Mouse (Mus musculus) macrophage (primary cell): ENCODE results near the gene Ptpn21. TPM values are rescaled to one million over a fixed set of nuclear protein-coding genes. Genes with fewer than 3 reads are reported as not detected.
A peak's percentile ranks its signal among the peaks of the same experiment; 100 is the strongest.

Experiments
- H3K27ac ChIP-seq: fragments of 350-480 bp; formaldehyde crosslinking; 2 replicates; pipeline ENCODE4 v1.9.0; 2021
- H3K36me3 ChIP-seq: fragments of 350-480 bp; formaldehyde crosslinking; 2 replicates; pipeline ENCODE4 v1.9.0; 2021; ENCODE audit errors: inconsistent target
- H3K4me3 ChIP-seq: fragments of 350-480 bp; formaldehyde crosslinking; 2 replicates; pipeline ENCODE4 v1.9.0; 2021; ENCODE audit errors: inconsistent target
- H3K79me2 ChIP-seq: fragments of 350-480 bp; formaldehyde crosslinking; 2 replicates; pipeline ENCODE4 v1.9.0; 2021; ENCODE audit errors: inconsistent target
- WGBS: methylation state at CpG from one replicate; pipeline ENCODE4 v1.1.7; 2026; ENCODE audit warnings: inconsistent platforms; ENCODE audit not compliant: missing documents; 5-methylcytosine and 5-hydroxymethylcytosine counted together
- polyA plus RNA-seq: library from polyadenylated mRNA; stranded (reverse); fragments of 250-400 nt; gene quantifications from 3 replicates; pipeline ENCODE4 v1.2.4, GENCODE M21; 2018; ENCODE audit warnings: inconsistent platforms
- total RNA-seq, 78 experiments: library from RNA; depleted of rRNA; stranded (reverse); fragments of 250-400 nt; gene quantifications; 1 replicate in 9 of 78; 2 replicates in 24 of 78; 3 replicates in 43 of 78; 4 replicates in 2 of 78; pipeline ENCODE4 v1.2.4; 2018; ENCODE audit warnings: inconsistent platforms in 56 of 78

Ptpn21 gene
- 10 to 100 TPM in 13 of 26 experiments, 1 to 10 TPM in 13; 1.2 to 30.7 (median 10.5) TPM for total RNA-seq (2018; cell fraction: chromatin; rRNA removed)
- 10 to 100 TPM in 8 of 26 experiments, 1 to 10 TPM in 18; 2.0 to 11.2 (median 5.4) TPM for total RNA-seq (2018; cell fraction: cytosol; rRNA removed)
- total RNA-seq (2018; cell fraction: nucleus; rRNA removed) = 10 to 100 TPM in 9 of 26 experiments, 1 to 10 TPM in 17; 2.9 to 25.7 (median 8.0) TPM
- polyA plus RNA-seq = 5.1 to 9.5 TPM (median 6.2 TPM) in 3 replicates

DNA sequence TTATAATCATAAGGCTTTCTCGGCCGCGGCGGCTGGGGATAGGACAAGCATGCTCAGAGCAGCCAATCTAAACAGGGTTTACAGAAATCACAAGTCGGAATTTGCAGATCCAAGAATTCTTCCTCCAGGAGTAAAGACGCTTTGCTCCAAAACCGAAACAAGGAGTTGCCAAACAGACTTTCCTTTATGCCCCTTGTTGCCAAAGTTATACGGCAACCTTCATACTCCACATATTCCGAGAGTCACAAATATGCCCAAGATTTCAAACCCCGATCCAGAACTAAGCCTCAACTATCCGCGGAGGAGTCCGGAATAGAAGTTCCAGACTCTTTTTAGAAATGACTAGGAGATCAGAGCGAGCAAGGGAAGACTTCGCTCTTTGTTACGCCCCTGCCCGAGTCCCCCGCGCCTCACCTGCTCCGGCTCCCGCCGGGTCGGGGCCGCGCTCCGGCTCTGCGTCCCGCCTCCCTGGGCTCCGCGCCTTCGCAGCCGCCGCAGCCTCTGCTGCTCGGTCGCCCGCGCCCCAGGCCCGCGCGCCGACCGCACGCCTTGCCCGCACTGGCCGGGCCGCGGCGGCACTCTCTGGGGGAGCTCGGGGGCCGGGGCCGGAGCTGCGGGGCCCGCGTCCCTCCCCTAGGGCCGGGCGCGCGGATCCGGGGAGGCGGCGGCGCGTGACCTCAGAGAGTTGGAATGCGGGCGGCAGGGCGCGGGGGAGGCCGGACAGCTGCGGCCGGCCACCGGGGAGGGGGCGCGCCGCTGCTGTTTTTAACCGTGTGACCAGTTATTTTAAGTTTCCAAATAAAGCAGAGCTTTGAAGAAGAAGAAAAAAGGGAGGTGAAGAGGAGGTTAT lies at the start of gene Ptpn21:
TSS of gene Ptpn21 (minus strand) at position 455 of the 850 bp plus-strand sequence.
- 3% methylated on average over 58 of the region's 75 CpGs for WGBS

GRCm38 (mm10) chr12:98784251-98784650 lies 47.0 kb upstream of the Ptpn21 start:
- no peak overlapping the region for H3K4me3 ChIP-seq
- 64% methylated on average over 1 of the region's 1 CpGs for WGBS
- H3K27ac ChIP-seq = no peak overlapping the region
- H3K36me3 ChIP-seq = peaks cover 44% of the 10 kb centered on the region
- no peaks in the 10 kb centered on the region for H3K79me2 ChIP-seq

More for the DNA sequence above, at the start of gene Ptpn21:
- no peaks in the 10 kb centered on the region for H3K36me3 ChIP-seq
- H3K4me3 ChIP-seq = peak within 1 kb of the TSS; percentile 37
- H3K27ac ChIP-seq = no peak within 1 kb of the TSS
- no peaks in the 10 kb centered on the region for H3K79me2 ChIP-seq

DNA sequence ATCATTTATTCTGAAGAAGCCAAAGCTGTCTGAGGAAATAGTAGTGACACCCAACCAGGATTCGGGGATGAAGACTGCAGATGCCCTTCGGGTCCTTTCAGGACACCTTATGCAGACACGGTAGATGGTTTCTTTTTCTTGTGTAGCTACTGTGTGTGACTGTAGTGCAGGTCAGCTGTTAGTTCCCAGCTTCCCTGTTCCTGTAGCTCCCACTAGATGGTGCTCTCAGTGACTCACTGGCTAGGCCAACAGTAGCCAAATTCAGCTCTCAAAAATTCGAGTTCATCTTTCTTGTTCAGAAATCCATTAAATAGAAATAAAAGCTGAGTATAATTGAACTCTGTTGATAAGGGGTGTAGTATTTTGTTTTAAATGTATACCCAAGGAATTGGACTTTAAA lies 41.9 kb upstream of the Ptpn21 start:
- 66% methylated on average over 4 of the region's 4 CpGs for WGBS
- peaks cover 43% of the 10 kb centered on the region for H3K36me3 ChIP-seq
- H3K79me2 ChIP-seq = no peaks in the 10 kb centered on the region
- H3K27ac ChIP-seq = no peak overlapping the region
- no peak overlapping the region for H3K4me3 ChIP-seq

- Histone ChIP-seq H3K79me2 (no peaks in the 10 kb centered on the region), H3K36me3 (peaks cover 43% of the 10 kb centered on the region), H3K4me3 (no peak overlapping the region), H3K27ac (no peak overlapping the region)
- WGBS = 34% methylated on average over 3 of the region's 3 CpGs
Observed at GRCm38 (mm10) chr12:98777509-98777908, 40.3 kb upstream of the Ptpn21 start.

GRCm38 (mm10) chr12:98766241-98766640 lies 29.0 kb upstream of the Ptpn21 start:
- no peak overlapping the region for H3K4me3 ChIP-seq
- H3K27ac ChIP-seq = no peak overlapping the region
- H3K36me3 ChIP-seq = peaks cover 46% of the 10 kb centered on the region; the same call in 1 of the 2 replicates
- H3K79me2 ChIP-seq = no peaks in the 10 kb centered on the region
- 77% methylated on average over 2 of the region's 2 CpGs for WGBS

- H3K4me3 ChIP-seq = no peak overlapping the region
- H3K79me2 ChIP-seq = peaks cover 13% of the 10 kb centered on the region; the same call in 1 of the 2 replicates
- peaks cover 58% of the 10 kb centered on the region for H3K36me3 ChIP-seq
- WGBS = 92% methylated on average over 6 of the region's 6 CpGs
- no peak overlapping the region for H3K27ac ChIP-seq
Observed at GRCm38 (mm10) chr12:98759700-98760099, 22.5 kb upstream of the Ptpn21 start.

GRCm38 (mm10) chr12:98757636-98758035 lies 20.4 kb upstream of the Ptpn21 start:
- Histone ChIP-seq H3K36me3 (peaks cover 55% of the 10 kb centered on the region), H3K79me2 (peaks cover 34% of the 10 kb centered on the region), H3K27ac (no peak overlapping the region), H3K4me3 (no peak overlapping the region)
- WGBS = 97% methylated on average over 6 of the region's 6 CpGs

DNA sequence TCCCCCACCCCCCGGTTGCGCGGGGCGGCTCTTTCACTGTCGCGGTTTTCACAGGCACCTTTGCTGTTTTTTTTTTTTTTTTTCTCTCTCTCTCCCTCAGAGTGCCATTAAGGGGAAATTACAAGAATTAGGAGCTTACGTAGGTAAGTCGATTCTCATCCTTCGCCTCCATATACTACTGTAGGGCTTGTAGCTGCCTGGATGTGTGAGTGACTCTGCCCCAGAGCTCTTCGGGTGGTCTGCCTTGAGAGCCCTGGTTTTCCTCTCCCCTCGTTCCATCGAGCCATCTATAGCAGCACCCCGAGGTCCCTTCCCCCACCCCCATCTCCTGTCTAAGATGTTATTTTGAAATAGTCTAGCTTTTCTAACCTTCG lies 10.2 kb upstream of the Ptpn21 start:
- Histone ChIP-seq H3K4me3 (peak overlapping the region; percentile 67), H3K79me2 (peaks cover 52% of the 10 kb centered on the region), H3K27ac (no peak overlapping the region), H3K36me3 (no peaks in the 10 kb centered on the region)
- WGBS = 4% methylated on average over 7 of the region's 14 CpGs

DNA sequence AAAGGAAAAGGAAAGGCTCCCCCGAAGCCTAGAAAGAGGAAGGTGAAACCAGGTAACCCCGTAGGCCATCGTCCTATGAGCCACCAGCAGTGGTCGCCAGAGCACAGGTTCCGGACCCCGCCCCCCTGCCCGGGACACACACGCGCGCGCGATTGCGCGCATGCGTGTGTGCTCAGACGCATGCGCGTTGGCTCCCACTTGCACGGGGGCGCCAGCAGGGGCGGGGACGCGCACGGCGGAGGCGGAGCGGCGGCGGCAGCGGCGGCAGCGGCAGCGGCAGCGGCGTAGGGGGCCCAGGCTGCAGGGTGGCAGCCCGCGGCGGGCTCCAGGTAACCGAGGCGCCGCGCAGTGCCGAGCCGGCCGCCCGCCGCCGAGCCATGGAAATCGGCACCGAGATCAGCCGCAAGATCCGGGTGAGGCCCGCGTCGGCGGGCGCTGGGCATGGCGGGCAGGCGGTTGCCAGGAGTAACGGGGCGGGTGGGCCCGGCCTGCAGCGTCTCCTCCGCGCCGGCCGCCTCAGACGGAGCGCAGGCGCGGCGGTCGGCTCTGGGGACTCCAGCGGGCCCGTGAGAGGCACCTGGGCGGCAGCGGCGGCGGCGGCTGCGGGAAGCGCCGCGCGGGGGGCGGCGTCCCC lies 9.7 kb upstream of the Ptpn21 start, which contains the start of gene Zc3h14:
TSS of gene Zc3h14 (plus strand) at position 219 of the 634 bp plus-strand sequence.
- H3K27ac ChIP-seq = no peak within 1 kb of the TSS
- peaks cover 47% of the 10 kb centered on the region for H3K79me2 ChIP-seq
- WGBS = under 1% methylated on average over 69 of the region's 87 CpGs
- H3K4me3 ChIP-seq = peak within 1 kb of the TSS; percentile 67
- no peaks in the 10 kb centered on the region for H3K36me3 ChIP-seq

GRCm38 (mm10) chr12:98746131-98746530 lies 8.9 kb upstream of the Ptpn21 start:
- Histone ChIP-seq H3K79me2 (peaks cover 39% of the 10 kb centered on the region), H3K27ac (no peak overlapping the region), H3K36me3 (no peaks in the 10 kb centered on the region), H3K4me3 (peak overlapping the region; percentile 11)
- 54% methylated on average over 2 of the region's 2 CpGs for WGBS

GRCm38 (mm10) chr12:98745626-98746025 lies 8.4 kb upstream of the Ptpn21 start:
- WGBS = 93% methylated on average over 4 of the region's 4 CpGs
- H3K27ac ChIP-seq = no peak overlapping the region
- no peak overlapping the region for H3K4me3 ChIP-seq
- peaks cover 34% of the 10 kb centered on the region for H3K79me2 ChIP-seq
- H3K36me3 ChIP-seq = no peaks in the 10 kb centered on the region

DNA sequence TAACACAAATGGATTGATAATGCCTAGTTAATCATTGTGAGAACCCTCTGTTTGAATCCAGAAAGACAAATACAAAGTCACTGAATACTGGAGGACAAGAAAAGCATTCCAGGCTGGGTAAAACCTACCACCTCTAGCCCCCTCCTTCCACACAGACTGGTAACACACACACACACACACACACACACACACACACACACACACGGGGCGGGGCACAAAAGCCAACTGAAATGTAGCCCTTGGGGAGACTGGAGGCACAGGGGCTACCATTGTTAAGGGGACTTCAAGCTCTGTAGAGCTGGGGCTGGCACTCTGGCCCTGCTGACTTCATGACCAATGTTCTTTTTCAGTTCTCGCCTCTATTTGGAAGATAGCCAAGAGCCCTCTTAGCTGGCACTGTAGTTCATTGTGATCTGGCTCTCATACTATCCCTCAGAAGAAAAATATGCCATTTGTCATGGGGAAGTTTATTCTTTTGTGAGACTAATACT lies 3.9 kb upstream of the Ptpn21 start:
- Histone ChIP-seq H3K4me3 (no peak overlapping the region), H3K79me2 (no peaks in the 10 kb centered on the region), H3K27ac (no peak overlapping the region), H3K36me3 (no peaks in the 10 kb centered on the region)
- WGBS = 75% methylated on average over 1 of the region's 3 CpGs

GRCm38 (mm10) chr12:98737801-98738350 lies 671 bp upstream of the Ptpn21 start:
- Histone ChIP-seq H3K36me3 (no peaks in the 10 kb centered on the region), H3K4me3 (peak overlapping the region; percentile 11; the same call in 1 of the 2 replicates), H3K27ac (no peak overlapping the region), H3K79me2 (no peaks in the 10 kb centered on the region)
- 15% methylated on average over 7 of the region's 7 CpGs for WGBS
